Mouse (Mus musculus): ENCODE results near the gene Klhl31. TPM values are rescaled to one million over a fixed set of nuclear protein-coding genes. Genes with fewer than 3 reads are reported as not detected.

Klhl31 gene
- polyA plus RNA-seq, 1 experiment from 2014 or later, result 0.34 TPM

GRCm38 (mm10) chr9:77618392-77618791 is 17.9 kb upstream of the Klhl31 start:
- H3K9me3 ChIP-seq (ENCODE audit: control insufficient read depth, low read length), result no peaks in the 10 kb centered on the region

DNA sequence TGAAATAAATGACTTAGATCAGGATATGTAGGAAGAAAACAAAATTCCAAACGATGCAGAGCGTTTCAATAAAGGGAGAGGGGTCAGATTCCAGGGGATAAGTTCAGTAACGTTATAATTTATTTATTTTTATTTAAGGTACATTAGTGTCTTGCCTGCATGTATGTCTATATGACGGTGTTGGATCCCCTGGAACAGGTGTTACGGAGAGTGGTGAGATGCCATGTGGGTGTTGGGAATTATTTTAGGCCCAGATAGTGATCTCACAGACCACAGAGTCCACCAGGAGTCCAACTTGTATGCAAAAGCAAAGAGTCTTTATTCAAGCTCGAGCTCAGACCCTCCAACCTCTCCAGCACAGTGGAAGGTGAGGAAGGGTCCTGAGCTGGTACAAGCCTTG is 16.2 kb upstream of the Klhl31 start:
- 0 out of 2 replicates have a peak, but pooled peaks have one; percentile 42 for ATAC-seq
- no peak overlapping the region for H3K4me3 ChIP-seq (ENCODE audit: low read length)
- 77% methylated on average over 6 of the region's 6 CpGs for WGBS

More at GRCm38 (mm10) chr9:77618392-77618791, 17.9 kb upstream of the Klhl31 start:
- no peaks in the 10 kb centered on the region for H3K36me3 ChIP-seq (ENCODE audit: control insufficient read depth, insufficient read depth, low read length)
- no peak overlapping the region for H3K4me3 ChIP-seq (ENCODE audit: low read length)
- no peak for ATAC-seq
- no peak overlapping the region for H3K27ac ChIP-seq (ENCODE audit: low read depth, low read length)
- H3K4me1 ChIP-seq (ENCODE audit: control insufficient read depth, insufficient read depth, low read depth, low read length), result no peaks in the 10 kb centered on the region
- no peaks in the 10 kb centered on the region for H3K27me3 ChIP-seq (replicated peaks; ENCODE audit: control insufficient read depth, insufficient read depth, low read length)
- H3K4me2 ChIP-seq (ENCODE audit: low read length), result no peak overlapping the region
- 83% methylated on average over 2 of the region's 2 CpGs for WGBS
- no peak overlapping the region for H3K9ac ChIP-seq (ENCODE audit: low read depth, low read length)

DNA sequence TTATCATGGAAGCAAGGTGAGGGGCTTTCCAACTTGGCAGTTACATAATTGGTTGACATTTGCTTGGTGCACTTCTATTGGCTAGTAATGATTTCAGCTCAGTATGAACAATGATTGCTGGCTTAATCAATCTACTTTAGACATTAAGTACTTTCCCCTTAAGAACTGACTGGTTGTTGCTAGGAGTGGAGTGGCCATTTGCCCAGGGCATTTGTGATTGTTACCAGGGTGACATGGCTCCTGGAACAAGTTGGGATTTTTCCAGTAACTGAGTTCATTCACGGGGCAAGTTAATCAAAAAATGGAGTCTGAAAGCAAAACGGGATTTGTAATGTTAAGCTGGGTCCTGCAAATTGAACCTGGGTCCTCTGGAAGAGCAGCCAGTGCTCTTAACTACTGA is 15.8 kb upstream of the Klhl31 start:
- Histone ChIP-seq H3K4me2 (ENCODE audit: low read length) (no peak overlapping the region), H3K27me3 (replicated peaks; ENCODE audit: control insufficient read depth, insufficient read depth, low read length) (no peaks in the 10 kb centered on the region), H3K9me3 (ENCODE audit: control insufficient read depth, low read length) (no peaks in the 10 kb centered on the region), H3K4me1 (ENCODE audit: control insufficient read depth, insufficient read depth, low read depth, low read length) (no peaks in the 10 kb centered on the region), H3K27ac (ENCODE audit: low read depth, low read length) (no peak overlapping the region; the same call in 1 of the 2 replicates), H3K36me3 (ENCODE audit: control insufficient read depth, insufficient read depth, low read length) (no peaks in the 10 kb centered on the region), H3K4me3 (ENCODE audit: low read length) (no peak overlapping the region), H3K9ac (ENCODE audit: low read depth, low read length) (no peak overlapping the region)
- WGBS, result 33% methylated on average over 2 of the region's 2 CpGs
- peak; percentile 56; the same call in 1 of the 2 replicates for ATAC-seq

More for the DNA sequence above, 16.2 kb upstream of the Klhl31 start:
- H3K9me3 ChIP-seq (ENCODE audit: control insufficient read depth, low read length), result no peaks in the 10 kb centered on the region
- H3K36me3 ChIP-seq (ENCODE audit: control insufficient read depth, insufficient read depth, low read length), result no peaks in the 10 kb centered on the region
- H3K4me1 ChIP-seq (ENCODE audit: control insufficient read depth, insufficient read depth, low read depth, low read length), result no peaks in the 10 kb centered on the region
- no peaks in the 10 kb centered on the region for H3K27me3 ChIP-seq (replicated peaks; ENCODE audit: control insufficient read depth, insufficient read depth, low read length)
- H3K9ac ChIP-seq (ENCODE audit: low read depth, low read length), result no peak overlapping the region
- H3K27ac ChIP-seq (ENCODE audit: low read depth, low read length), result no peak overlapping the region; the same call in 1 of the 2 replicates
- no peak overlapping the region for H3K4me2 ChIP-seq (ENCODE audit: low read length)

DNA sequence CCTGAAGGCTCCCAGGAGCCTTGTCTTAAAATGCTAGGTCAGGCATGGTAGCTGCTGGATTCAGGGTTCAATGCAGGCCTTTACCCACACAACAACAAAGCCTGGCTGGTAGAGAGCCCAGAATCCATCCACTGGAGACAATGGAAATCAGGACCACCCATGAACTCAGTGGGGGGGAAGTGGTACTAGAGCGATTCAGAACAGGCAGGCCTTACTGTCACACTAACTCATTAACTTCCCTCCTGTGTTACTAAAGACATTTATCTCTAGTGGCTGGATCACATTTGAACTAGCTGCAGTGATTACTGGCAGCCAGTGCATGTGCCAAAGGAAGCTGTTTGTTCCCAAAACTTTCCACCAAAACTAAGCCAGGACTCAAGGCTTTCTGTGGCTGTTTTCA is 13.4 kb upstream of the Klhl31 start:
- peak; percentile 82 for ATAC-seq
- Histone ChIP-seq H3K4me1 (ENCODE audit: control insufficient read depth, insufficient read depth, low read depth, low read length) (no peaks in the 10 kb centered on the region), H3K27me3 (replicated peaks; ENCODE audit: control insufficient read depth, insufficient read depth, low read length) (no peaks in the 10 kb centered on the region), H3K9ac (ENCODE audit: low read depth, low read length) (no peak overlapping the region), H3K4me3 (ENCODE audit: low read length) (no peak overlapping the region), H3K27ac (ENCODE audit: low read depth, low read length) (no peak overlapping the region), H3K4me2 (ENCODE audit: low read length) (no peak overlapping the region), H3K9me3 (ENCODE audit: control insufficient read depth, low read length) (no peaks in the 10 kb centered on the region), H3K36me3 (ENCODE audit: control insufficient read depth, insufficient read depth, low read length) (no peaks in the 10 kb centered on the region)
- 10% methylated on average over 1 of the region's 1 CpGs for WGBS

DNA sequence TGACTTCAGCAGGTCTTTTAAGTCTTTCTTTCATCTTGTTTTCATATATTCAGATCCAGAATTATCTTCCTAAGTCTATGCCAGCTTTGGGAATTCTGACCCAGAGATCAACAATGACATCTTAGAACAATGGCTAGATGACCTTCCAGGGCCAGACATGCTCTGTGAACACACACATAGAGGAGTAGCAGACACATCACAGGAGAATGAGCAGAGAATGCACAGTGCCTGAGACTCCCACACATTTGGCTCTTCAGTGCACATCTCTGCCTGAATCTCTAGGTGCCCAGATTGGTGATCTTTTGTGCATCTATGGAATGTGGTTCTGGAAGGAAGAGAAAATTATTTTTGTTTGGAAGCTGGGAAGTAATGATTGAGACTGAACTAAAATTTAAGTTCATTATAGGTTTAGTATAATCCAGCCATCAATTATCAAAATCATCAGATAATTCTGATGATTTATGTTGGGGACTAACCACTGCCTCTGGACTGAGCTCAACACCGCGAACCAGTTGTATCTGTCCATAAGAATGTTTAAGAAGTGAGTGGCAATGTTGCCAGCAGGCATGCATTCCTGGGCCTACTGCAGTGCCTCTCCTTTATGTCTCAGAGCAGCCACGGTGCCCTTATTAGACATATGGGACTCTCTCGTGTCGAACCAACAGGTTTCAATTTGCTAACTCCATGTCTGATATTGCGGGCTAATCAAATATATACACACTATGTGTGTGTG is 12.8 kb upstream of the Klhl31 start:
- Histone ChIP-seq H3K9me3 (ENCODE audit: control insufficient read depth, low read length) (no peaks in the 10 kb centered on the region), H3K4me3 (ENCODE audit: low read length) (no peak overlapping the region), H3K9ac (ENCODE audit: low read depth, low read length) (no peak overlapping the region), H3K4me1 (ENCODE audit: control insufficient read depth, insufficient read depth, low read depth, low read length) (no peaks in the 10 kb centered on the region), H3K27me3 (replicated peaks; ENCODE audit: control insufficient read depth, insufficient read depth, low read length) (no peaks in the 10 kb centered on the region), H3K36me3 (ENCODE audit: control insufficient read depth, insufficient read depth, low read length) (no peaks in the 10 kb centered on the region), H3K27ac (ENCODE audit: low read depth, low read length) (no peak overlapping the region), H3K4me2 (ENCODE audit: low read length) (no peak overlapping the region)
- no peak for ATAC-seq
- WGBS, result 89% methylated on average over 6 of the region's 6 CpGs

DNA sequence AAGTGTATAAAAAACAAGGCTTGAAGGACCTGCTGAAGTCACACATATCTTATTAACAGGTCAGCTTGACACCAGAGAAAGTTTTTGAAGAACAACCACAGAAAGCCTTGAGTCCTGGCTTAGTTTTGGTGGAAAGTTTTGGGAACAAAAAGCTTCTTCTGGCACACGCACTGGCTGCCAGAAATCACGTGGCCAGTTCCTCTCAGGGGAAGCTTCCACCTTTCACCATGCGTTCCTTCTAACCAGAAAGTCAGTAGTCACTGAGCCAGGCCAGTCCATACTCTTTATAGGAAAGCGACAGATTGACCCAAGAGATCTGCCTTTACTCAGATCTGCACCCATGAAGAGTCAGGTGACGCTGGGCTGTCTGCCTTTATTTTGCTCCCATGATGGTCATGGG is 12.1 kb upstream of the Klhl31 start:
- Histone ChIP-seq H3K4me3 (ENCODE audit: low read length) (no peak overlapping the region), H3K4me2 (ENCODE audit: low read length) (no peak overlapping the region)
- 86% methylated on average over 5 of the region's 5 CpGs for WGBS

GRCm38 (mm10) chr9:77628676-77629075 is 7.6 kb upstream of the Klhl31 start:
- H3K4me2 ChIP-seq (ENCODE audit: low read length), result no peak overlapping the region
- H3K36me3 ChIP-seq (ENCODE audit: control insufficient read depth, insufficient read depth, low read length), result no peaks in the 10 kb centered on the region
- 88% methylated on average over 10 of the region's 10 CpGs for WGBS
- H3K27me3 ChIP-seq (replicated peaks; ENCODE audit: control insufficient read depth, insufficient read depth, low read length), result no peaks in the 10 kb centered on the region
- no peak for ATAC-seq
- no peak overlapping the region for H3K27ac ChIP-seq (ENCODE audit: low read depth, low read length)
- H3K4me3 ChIP-seq (ENCODE audit: low read length), result no peak overlapping the region
- no peak overlapping the region for H3K9ac ChIP-seq (ENCODE audit: low read depth, low read length)
- no peaks in the 10 kb centered on the region for H3K4me1 ChIP-seq (ENCODE audit: control insufficient read depth, insufficient read depth, low read depth, low read length)
- H3K9me3 ChIP-seq (ENCODE audit: control insufficient read depth, low read length), result no peaks in the 10 kb centered on the region

More for the DNA sequence above, 12.1 kb upstream of the Klhl31 start:
- Histone ChIP-seq H3K9me3 (ENCODE audit: control insufficient read depth, low read length) (no peaks in the 10 kb centered on the region), H3K9ac (ENCODE audit: low read depth, low read length) (no peak overlapping the region), H3K27me3 (replicated peaks; ENCODE audit: control insufficient read depth, insufficient read depth, low read length) (no peaks in the 10 kb centered on the region), H3K4me1 (ENCODE audit: control insufficient read depth, insufficient read depth, low read depth, low read length) (no peaks in the 10 kb centered on the region), H3K36me3 (ENCODE audit: control insufficient read depth, insufficient read depth, low read length) (no peaks in the 10 kb centered on the region), H3K27ac (ENCODE audit: low read depth, low read length) (no peak overlapping the region)
- ATAC-seq, result no peak

DNA sequence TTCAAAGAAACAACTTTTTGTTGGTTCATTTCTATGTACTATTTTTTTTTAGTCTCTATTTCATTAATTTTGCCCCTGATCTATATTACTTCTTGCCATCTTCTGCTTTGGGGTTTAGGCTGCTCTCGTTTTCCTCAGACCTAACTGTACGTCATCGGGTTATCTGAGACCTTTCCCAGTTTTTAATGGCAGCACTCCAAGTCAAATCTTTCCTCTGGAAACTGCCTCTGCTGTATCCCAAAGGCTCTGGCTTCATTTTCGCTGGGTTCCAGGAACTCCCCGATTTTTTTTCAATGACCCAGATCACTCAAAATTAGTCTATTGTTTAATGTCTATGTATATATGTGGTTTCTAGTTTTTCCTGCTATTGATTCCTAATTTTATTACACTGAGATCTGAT is 6.6 kb upstream of the Klhl31 start:
- 77% methylated on average over 5 of the region's 5 CpGs for WGBS
- H3K36me3 ChIP-seq (ENCODE audit: control insufficient read depth, insufficient read depth, low read length), result no peaks in the 10 kb centered on the region
- no peak overlapping the region for H3K4me2 ChIP-seq (ENCODE audit: low read length)
- no peaks in the 10 kb centered on the region for H3K27me3 ChIP-seq (replicated peaks; ENCODE audit: control insufficient read depth, insufficient read depth, low read length)
- no peak overlapping the region for H3K4me3 ChIP-seq (ENCODE audit: low read length)
- no peaks in the 10 kb centered on the region for H3K4me1 ChIP-seq (ENCODE audit: control insufficient read depth, insufficient read depth, low read depth, low read length)
- no peak overlapping the region for H3K27ac ChIP-seq (ENCODE audit: low read depth, low read length)
- no peak overlapping the region for H3K9ac ChIP-seq (ENCODE audit: low read depth, low read length)
- no peaks in the 10 kb centered on the region for H3K9me3 ChIP-seq (ENCODE audit: control insufficient read depth, low read length)
- no peak for ATAC-seq

DNA sequence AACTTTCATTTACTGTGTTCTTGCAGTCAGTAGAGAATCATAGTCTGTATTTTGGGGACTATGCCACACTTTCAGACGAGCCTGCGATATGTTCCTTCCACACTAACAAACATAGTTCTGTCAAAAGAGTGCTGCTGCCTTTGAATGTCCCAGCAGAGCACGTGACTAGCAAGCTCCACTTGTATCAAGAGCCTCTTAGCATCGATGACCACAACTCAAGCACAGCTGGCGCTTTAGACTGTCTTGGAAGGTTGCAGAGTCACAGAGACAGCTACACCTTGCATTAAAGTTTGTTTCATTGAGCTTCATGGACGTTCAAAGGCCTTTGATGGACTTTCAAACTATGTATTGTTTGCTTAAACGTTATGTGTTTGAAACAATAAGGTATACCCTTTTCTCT is 5.5 kb upstream of the Klhl31 start:
- H3K27ac ChIP-seq (ENCODE audit: low read depth, low read length), result no peak overlapping the region
- H3K9me3 ChIP-seq (ENCODE audit: control insufficient read depth, low read length), result no peaks in the 10 kb centered on the region
- no peak overlapping the region for H3K4me2 ChIP-seq (ENCODE audit: low read length)
- ATAC-seq, result no peak
- WGBS, result 87% methylated on average over 7 of the region's 7 CpGs
- H3K27me3 ChIP-seq (replicated peaks; ENCODE audit: control insufficient read depth, insufficient read depth, low read length), result no peaks in the 10 kb centered on the region
- no peaks in the 10 kb centered on the region for H3K4me1 ChIP-seq (ENCODE audit: control insufficient read depth, insufficient read depth, low read depth, low read length)
- no peak overlapping the region for H3K4me3 ChIP-seq (ENCODE audit: low read length)
- H3K9ac ChIP-seq (ENCODE audit: low read depth, low read length), result no peak overlapping the region
- H3K36me3 ChIP-seq (ENCODE audit: control insufficient read depth, insufficient read depth, low read length), result no peaks in the 10 kb centered on the region

Data from hindbrain, embryonic 16.5 days (tissue).